Mouse (Mus musculus) liver, embryonic 12.5 days (tissue): Measurements from ENCODE around the gene Myrip. TPM values are rescaled to one million over a fixed set of nuclear protein-coding genes. Genes with fewer than 3 reads are reported as not detected.
A peak's percentile ranks its signal among the peaks of the same experiment; 100 is the strongest.

Source experiments
- ATAC-seq: fragments of 200-750 bp; cut with Nextera tagmentation; 2 replicates; pipeline ENCODE4 v1.8.0; 2017; ENCODE audit warnings: moderate number of reproducible peaks, mild to moderate bottlenecking, moderate library complexity
- H3K27ac ChIP-seq: fragments of 300-500 bp; sonication (generic); 2 replicates; pipeline ENCODE4 v1.5.1; 2016; ENCODE audit warnings: mild to moderate bottlenecking
- H3K27me3 ChIP-seq: fragments of 300-500 bp; sonication (generic); replicated peaks from 2 replicates; pipeline ENCODE4 v1.6.1; 2016; ENCODE audit warnings: mild to moderate bottlenecking, moderate library complexity
- H3K36me3 ChIP-seq: fragments of 300-500 bp; sonication (generic); 2 replicates; pipeline ENCODE4 v1.6.1; 2016; ENCODE audit warnings: mild to moderate bottlenecking, moderate library complexity
- H3K4me1 ChIP-seq: fragments of 300-500 bp; sonication (generic); 2 replicates; pipeline ENCODE4 v1.6.1; 2016
- H3K4me2 ChIP-seq: fragments of 300-500 bp; sonication (generic); 2 replicates; pipeline ENCODE4 v1.6.1; 2016; ENCODE audit warnings: mild to moderate bottlenecking, moderate library complexity
- H3K4me3 ChIP-seq: fragments of 300-500 bp; sonication (generic); 2 replicates; pipeline ENCODE4 v1.5.1; 2016; ENCODE audit warnings: mild to moderate bottlenecking, moderate library complexity
- H3K9ac ChIP-seq: fragments of 300-500 bp; sonication (generic); 2 replicates; pipeline ENCODE4 v1.6.1; 2016; ENCODE audit warnings: mild to moderate bottlenecking, moderate library complexity
- H3K9me3 ChIP-seq: fragments of 300-500 bp; sonication (generic); replicated peaks from 2 replicates; pipeline ENCODE4 v1.6.1; 2016; ENCODE audit warnings: mild to moderate bottlenecking, moderate library complexity
- WGBS: fragments of 180-500 bp; shearing (Covaris S2); methylation state at CpG from one replicate; pipeline ENCODE4 v1.1.7; 2016; ENCODE audit not compliant: insufficient replicate concordance; 5-methylcytosine and 5-hydroxymethylcytosine counted together
- polyA plus RNA-seq: library from polyadenylated mRNA; unstranded; fragments of >200 nt; fragmentation: Nextera tagmentation; extraction: Ambion mirVana; gene quantifications from 2 replicates; pipeline ENCODE4 v1.2.1, GENCODE M21; 2016

Myrip gene
- polyA plus RNA-seq, 1 experiment from 2014 or later = 0.04 TPM

- H3K36me3 ChIP-seq = no peaks in the 10 kb centered on the region
- no peak overlapping the region for H3K27ac ChIP-seq
- H3K27me3 ChIP-seq = no peaks in the 10 kb centered on the region
- H3K9ac ChIP-seq = no peak overlapping the region
- no peak overlapping the region for H3K4me2 ChIP-seq
- ATAC-seq = no peak
- no peaks in the 10 kb centered on the region for H3K4me1 ChIP-seq
- no peak overlapping the region for H3K4me3 ChIP-seq
- H3K9me3 ChIP-seq = no peaks in the 10 kb centered on the region
- 63% methylated on average over 3 of the region's 3 CpGs for WGBS
Measured at GRCm38 (mm10) chr9:120402368-120402767, 101.1 kb downstream of the Myrip start.

GRCm38 (mm10) chr9:120403661-120404060 lies 102.3 kb downstream of the Myrip start:
- 57% methylated on average over 5 of the region's 5 CpGs for WGBS
- no peak overlapping the region for H3K4me2 ChIP-seq

GRCm38 (mm10) chr9:120409663-120410181 lies 108.4 kb downstream of the Myrip start:
- no peak overlapping the region for H3K27ac ChIP-seq
- no peak for ATAC-seq
- no peak overlapping the region for H3K9ac ChIP-seq
- WGBS = 75% methylated on average over 17 of the region's 17 CpGs
- peaks cover 7% of the 10 kb centered on the region; the same call in 1 of the 2 replicates for H3K27me3 ChIP-seq
- H3K36me3 ChIP-seq = no peaks in the 10 kb centered on the region
- no peaks in the 10 kb centered on the region for H3K9me3 ChIP-seq
- no peak overlapping the region for H3K4me3 ChIP-seq
- no peak overlapping the region for H3K4me2 ChIP-seq
- H3K4me1 ChIP-seq = no peaks in the 10 kb centered on the region

More at GRCm38 (mm10) chr9:120403661-120404060, 102.3 kb downstream of the Myrip start:
- H3K36me3 ChIP-seq = no peaks in the 10 kb centered on the region
- H3K27ac ChIP-seq = no peak overlapping the region
- H3K27me3 ChIP-seq = no peaks in the 10 kb centered on the region
- no peak for ATAC-seq
- no peak overlapping the region for H3K9ac ChIP-seq
- no peaks in the 10 kb centered on the region for H3K4me1 ChIP-seq
- no peak overlapping the region for H3K4me3 ChIP-seq
- no peaks in the 10 kb centered on the region for H3K9me3 ChIP-seq

GRCm38 (mm10) chr9:120410421-120410820 lies 109.1 kb downstream of the Myrip start:
- ATAC-seq = no peak
- Histone ChIP-seq H3K4me3 (no peak overlapping the region), H3K4me2 (no peak overlapping the region), H3K9ac (no peak overlapping the region), H3K27me3 (peaks cover 7% of the 10 kb centered on the region; the same call in 1 of the 2 replicates), H3K36me3 (no peaks in the 10 kb centered on the region), H3K9me3 (no peaks in the 10 kb centered on the region), H3K27ac (no peak overlapping the region), H3K4me1 (no peaks in the 10 kb centered on the region)
- WGBS = 17% methylated on average over 5 of the region's 5 CpGs

GRCm38 (mm10) chr9:120415504-120415903 lies 114.2 kb downstream of the Myrip start:
- no peaks in the 10 kb centered on the region for H3K4me1 ChIP-seq
- WGBS = 0% methylated on average over 4 of the region's 7 CpGs
- peak; percentile 13; the same call in 1 of the 2 replicates for ATAC-seq

GRCm38 (mm10) chr9:120416151-120416550 lies 114.8 kb downstream of the Myrip start:
- no peak for ATAC-seq
- Histone ChIP-seq H3K9me3 (no peaks in the 10 kb centered on the region), H3K36me3 (no peaks in the 10 kb centered on the region), H3K4me3 (no peak overlapping the region), H3K27me3 (peaks cover 4% of the 10 kb centered on the region; the same call in 1 of the 2 replicates), H3K27ac (no peak overlapping the region), H3K4me1 (no peaks in the 10 kb centered on the region), H3K4me2 (no peak overlapping the region), H3K9ac (no peak overlapping the region)
- 85% methylated on average over 5 of the region's 5 CpGs for WGBS

More at GRCm38 (mm10) chr9:120415504-120415903, 114.2 kb downstream of the Myrip start:
- Histone ChIP-seq H3K36me3 (no peaks in the 10 kb centered on the region), H3K27ac (no peak overlapping the region), H3K27me3 (peaks cover 4% of the 10 kb centered on the region; the same call in 1 of the 2 replicates), H3K9ac (no peak overlapping the region), H3K4me3 (no peak overlapping the region), H3K4me2 (no peak overlapping the region), H3K9me3 (no peaks in the 10 kb centered on the region)

GRCm38 (mm10) chr9:120416729-120417128 lies 115.4 kb downstream of the Myrip start:
- Histone ChIP-seq H3K27me3 (peaks cover 4% of the 10 kb centered on the region; the same call in 1 of the 2 replicates), H3K4me1 (no peaks in the 10 kb centered on the region), H3K4me3 (no peak overlapping the region), H3K27ac (no peak overlapping the region), H3K9ac (no peak overlapping the region), H3K36me3 (no peaks in the 10 kb centered on the region), H3K9me3 (no peaks in the 10 kb centered on the region), H3K4me2 (no peak overlapping the region)
- 67% methylated on average over 5 of the region's 5 CpGs for WGBS
- ATAC-seq = no peak

- Histone ChIP-seq H3K27ac (no peak overlapping the region), H3K4me2 (no peak overlapping the region), H3K9ac (no peak overlapping the region), H3K27me3 (no peaks in the 10 kb centered on the region), H3K4me3 (no peak overlapping the region), H3K4me1 (no peaks in the 10 kb centered on the region), H3K36me3 (no peaks in the 10 kb centered on the region), H3K9me3 (no peaks in the 10 kb centered on the region)
- no peak for ATAC-seq
- WGBS = 59% methylated on average over 7 of the region's 7 CpGs
Measured at GRCm38 (mm10) chr9:120418582-120418981, 117.3 kb downstream of the Myrip start.

GRCm38 (mm10) chr9:120424567-120424966 lies 123.3 kb downstream of the Myrip start:
- H3K9me3 ChIP-seq = no peaks in the 10 kb centered on the region
- H3K4me3 ChIP-seq = no peak overlapping the region
- WGBS = 64% methylated on average over 7 of the region's 7 CpGs
- no peaks in the 10 kb centered on the region for H3K4me1 ChIP-seq
- no peak overlapping the region for H3K27ac ChIP-seq
- H3K36me3 ChIP-seq = no peaks in the 10 kb centered on the region
- H3K9ac ChIP-seq = no peak overlapping the region
- ATAC-seq = no peak
- no peak overlapping the region for H3K4me2 ChIP-seq
- no peaks in the 10 kb centered on the region for H3K27me3 ChIP-seq

- no peak overlapping the region for H3K9ac ChIP-seq
- H3K36me3 ChIP-seq = no peaks in the 10 kb centered on the region
- no peaks in the 10 kb centered on the region for H3K27me3 ChIP-seq
- H3K9me3 ChIP-seq = no peaks in the 10 kb centered on the region
- ATAC-seq = no peak
- no peak overlapping the region for H3K27ac ChIP-seq
- H3K4me2 ChIP-seq = no peak overlapping the region
- no peaks in the 10 kb centered on the region for H3K4me1 ChIP-seq
- H3K4me3 ChIP-seq = no peak overlapping the region
- 33% methylated on average over 5 of the region's 5 CpGs for WGBS
Measured at GRCm38 (mm10) chr9:120425768-120426167, 124.5 kb downstream of the Myrip start.

GRCm38 (mm10) chr9:120428181-120428580 lies 126.9 kb downstream of the Myrip start:
- no peaks in the 10 kb centered on the region for H3K9me3 ChIP-seq

GRCm38 (mm10) chr9:120433747-120434146 lies 132.4 kb downstream of the Myrip start:
- Histone ChIP-seq H3K9me3 (no peaks in the 10 kb centered on the region), H3K27me3 (no peaks in the 10 kb centered on the region), H3K9ac (no peak overlapping the region), H3K4me3 (no peak overlapping the region), H3K4me1 (no peaks in the 10 kb centered on the region), H3K36me3 (no peaks in the 10 kb centered on the region), H3K4me2 (no peak overlapping the region), H3K27ac (no peak overlapping the region)
- 28% methylated on average over 8 of the region's 8 CpGs for WGBS
- ATAC-seq = peak; percentile 66; the same call in 1 of the 2 replicates

More at GRCm38 (mm10) chr9:120428181-120428580, 126.9 kb downstream of the Myrip start:
- no peaks in the 10 kb centered on the region for H3K4me1 ChIP-seq
- WGBS = 20% methylated on average over 6 of the region's 6 CpGs
- no peak overlapping the region for H3K4me3 ChIP-seq
- no peaks in the 10 kb centered on the region for H3K36me3 ChIP-seq
- H3K27ac ChIP-seq = no peak overlapping the region
- no peak overlapping the region for H3K9ac ChIP-seq
- no peak overlapping the region for H3K4me2 ChIP-seq
- ATAC-seq = no peak
- no peaks in the 10 kb centered on the region for H3K27me3 ChIP-seq

GRCm38 (mm10) chr9:120435841-120436240 lies 134.5 kb downstream of the Myrip start:
- no peaks in the 10 kb centered on the region for H3K4me1 ChIP-seq
- H3K9me3 ChIP-seq = no peaks in the 10 kb centered on the region
- H3K27ac ChIP-seq = no peak overlapping the region
- ATAC-seq = no peak
- H3K36me3 ChIP-seq = no peaks in the 10 kb centered on the region
- no peak overlapping the region for H3K4me3 ChIP-seq
- no peaks in the 10 kb centered on the region for H3K27me3 ChIP-seq
- no peak overlapping the region for H3K9ac ChIP-seq
- H3K4me2 ChIP-seq = no peak overlapping the region
- 73% methylated on average over 8 of the region's 8 CpGs for WGBS
